Mouse (Mus musculus) bone marrow, adult 2 months (tissue): ENCODE measurements around the gene Snap29.

Source experiments
- CTCF ChIP-seq: fragments of 200-500 bp; IDR thresholded peaks from 2 replicates; pipeline ENCODE4 v1.5.1; 2011; ENCODE audit warnings: low read length, control low read depth; ENCODE audit not compliant: control insufficient read depth, insufficient read depth
- POLR2A ChIP-seq: fragments of 200-500 bp; IDR thresholded peaks from 2 replicates; pipeline ENCODE4 v1.6.1; 2011; ENCODE audit warnings: low read depth, mild to moderate bottlenecking, control low read depth, low read length, borderline replicate concordance; ENCODE audit not compliant: control insufficient read depth

GRCm38 (mm10) chr16:17474091-17474490, 68.3 kb downstream of the Snap29 start:
- no peak for TF ChIP-seq POLR2A
- TF ChIP-seq CTCF: peak; percentile 57
